Mouse (Mus musculus): Measurements from ENCODE around the gene Slc44a5. TPM values are rescaled to one million over a fixed set of nuclear protein-coding genes. Genes with fewer than 3 reads are reported as not detected.
"Not testable (repeated sequence)": the region's sequence is repeated elsewhere in the genome, so short reads cannot be mapped to it uniquely, and the experiment has no call there.

Slc44a5 gene
- polyA plus RNA-seq, 1 experiment from 2014 or later = 0.53 TPM

- H3K36me3 ChIP-seq (ENCODE audit: control insufficient read depth, insufficient read depth, low read length) = no peaks in the 10 kb centered on the region
- 87% methylated on average over 4 of the region's 4 CpGs for WGBS
- H3K9me3 ChIP-seq (ENCODE audit: control insufficient read depth, low read length) = no peaks in the 10 kb centered on the region
- no peak overlapping the region for H3K27ac ChIP-seq (replicated peaks)
- DNase-seq (ENCODE audit: low spot score) (no peak), ATAC-seq (ENCODE audit: low FRiP score, low TSS enrichment) (no peak)
- no peak overlapping the region for H3K4me3 ChIP-seq (ENCODE audit: low read depth, low read length)
- H3K4me2 ChIP-seq (replicated peaks; ENCODE audit: low read depth) = no peak overlapping the region
- no peaks in the 10 kb centered on the region for H3K27me3 ChIP-seq (ENCODE audit: control insufficient read depth, insufficient read depth, low read length)
- H3K4me1 ChIP-seq (replicated peaks; ENCODE audit: control insufficient read depth, insufficient read depth) = no peaks in the 10 kb centered on the region
- TF ChIP-seq EP300 (optimal IDR thresholded peaks at IDR 0.05) = no peak
- TF ChIP-seq CTCF (IDR thresholded peaks at IDR 0.05; ENCODE audit: low read depth) = no peak
- no peak overlapping the region for H3K9ac ChIP-seq (ENCODE audit: low read length)
Measured at GRCm38 (mm10) chr3:154046876-154047275, 73.6 kb downstream of the Slc44a5 start.

GRCm38 (mm10) chr3:154053331-154053730, 80.1 kb downstream of the Slc44a5 start:
- no peak for TF ChIP-seq CTCF (IDR thresholded peaks at IDR 0.05; ENCODE audit: low read depth)
- no peak for TF ChIP-seq EP300 (optimal IDR thresholded peaks at IDR 0.05)
- no peak overlapping the region for H3K27ac ChIP-seq (replicated peaks)
- H3K4me2 ChIP-seq (replicated peaks; ENCODE audit: low read depth) = no peak overlapping the region
- no peaks in the 10 kb centered on the region for H3K27me3 ChIP-seq (ENCODE audit: control insufficient read depth, insufficient read depth, low read length)
- 72% methylated on average over 7 of the region's 7 CpGs for WGBS
- no peak overlapping the region for H3K4me3 ChIP-seq (ENCODE audit: low read depth, low read length)
- H3K9ac ChIP-seq (ENCODE audit: low read length) = no peak overlapping the region
- DNase-seq (ENCODE audit: low spot score) = no peak
- H3K4me1 ChIP-seq (replicated peaks; ENCODE audit: control insufficient read depth, insufficient read depth) = no peaks in the 10 kb centered on the region
- H3K9me3 ChIP-seq (ENCODE audit: control insufficient read depth, low read length) = no peaks in the 10 kb centered on the region
- H3K36me3 ChIP-seq (ENCODE audit: control insufficient read depth, insufficient read depth, low read length) = no peaks in the 10 kb centered on the region
- no peak for ATAC-seq (ENCODE audit: low FRiP score, low TSS enrichment)

GRCm38 (mm10) chr3:154057464-154057863, 84.2 kb downstream of the Slc44a5 start:
- Histone ChIP-seq H3K4me2 (replicated peaks; ENCODE audit: low read depth) (no peak overlapping the region), H3K9ac (ENCODE audit: low read length) (no peak overlapping the region), H3K9me3 (ENCODE audit: control insufficient read depth, low read length) (no peaks in the 10 kb centered on the region), H3K27ac (replicated peaks) (no peak overlapping the region), H3K36me3 (ENCODE audit: control insufficient read depth, insufficient read depth, low read length) (no peaks in the 10 kb centered on the region), H3K4me1 (replicated peaks; ENCODE audit: control insufficient read depth, insufficient read depth) (no peaks in the 10 kb centered on the region), H3K27me3 (ENCODE audit: control insufficient read depth, insufficient read depth, low read length) (no peaks in the 10 kb centered on the region), H3K4me3 (ENCODE audit: low read depth, low read length) (no peak overlapping the region)
- ATAC-seq (ENCODE audit: low FRiP score, low TSS enrichment) (no peak), DNase-seq (ENCODE audit: low spot score) (no peak)
- TF ChIP-seq EP300 (optimal IDR thresholded peaks at IDR 0.05) (no peak), CTCF (IDR thresholded peaks at IDR 0.05; ENCODE audit: low read depth) (no peak)
- 74% methylated on average over 2 of the region's 2 CpGs for WGBS

GRCm38 (mm10) chr3:154058200-154058599, 85.0 kb downstream of the Slc44a5 start:
- Histone ChIP-seq H3K27me3 (ENCODE audit: control insufficient read depth, insufficient read depth, low read length) (no peaks in the 10 kb centered on the region), H3K36me3 (ENCODE audit: control insufficient read depth, insufficient read depth, low read length) (no peaks in the 10 kb centered on the region), H3K27ac (replicated peaks) (no peak overlapping the region), H3K4me3 (ENCODE audit: low read depth, low read length) (no peak overlapping the region), H3K4me1 (replicated peaks; ENCODE audit: control insufficient read depth, insufficient read depth) (no peaks in the 10 kb centered on the region), H3K9ac (ENCODE audit: low read length) (no peak overlapping the region), H3K9me3 (ENCODE audit: control insufficient read depth, low read length) (no peaks in the 10 kb centered on the region), H3K4me2 (replicated peaks; ENCODE audit: low read depth) (no peak overlapping the region)
- WGBS = 73% methylated on average over 5 of the region's 5 CpGs
- no peak for ATAC-seq (ENCODE audit: low FRiP score, low TSS enrichment)
- DNase-seq (ENCODE audit: low spot score) = no peak
- no peak for TF ChIP-seq EP300 (optimal IDR thresholded peaks at IDR 0.05)
- no peak for TF ChIP-seq CTCF (IDR thresholded peaks at IDR 0.05; ENCODE audit: low read depth)

GRCm38 (mm10) chr3:154071989-154072388, 98.8 kb downstream of the Slc44a5 start:
- DNase-seq (ENCODE audit: low spot score); H3K36me3 ChIP-seq (ENCODE audit: control insufficient read depth, insufficient read depth, low read length); H3K4me2 ChIP-seq (replicated peaks; ENCODE audit: low read depth); ATAC-seq (ENCODE audit: low FRiP score, low TSS enrichment); H3K27ac ChIP-seq (replicated peaks); H3K9me3 ChIP-seq (ENCODE audit: control insufficient read depth, low read length); H3K4me1 ChIP-seq (replicated peaks; ENCODE audit: control insufficient read depth, insufficient read depth); H3K4me3 ChIP-seq (ENCODE audit: low read depth, low read length); H3K27me3 ChIP-seq (ENCODE audit: control insufficient read depth, insufficient read depth, low read length); H3K9ac ChIP-seq (ENCODE audit: low read length): not testable (repeated sequence)

- no peak overlapping the region for H3K9ac ChIP-seq (ENCODE audit: low read length)
- no peak for ATAC-seq (ENCODE audit: low FRiP score, low TSS enrichment)
- no peaks in the 10 kb centered on the region for H3K36me3 ChIP-seq (ENCODE audit: control insufficient read depth, insufficient read depth, low read length)
Measured at GRCm38 (mm10) chr3:154075749-154076148, 102.5 kb downstream of the Slc44a5 start.

More at GRCm38 (mm10) chr3:154075749-154076148, 102.5 kb downstream of the Slc44a5 start:
- no peak for DNase-seq (ENCODE audit: low spot score)
- no peak for TF ChIP-seq CTCF (IDR thresholded peaks at IDR 0.05; ENCODE audit: low read depth)
- no peak overlapping the region for H3K27ac ChIP-seq (replicated peaks)
- H3K9me3 ChIP-seq (ENCODE audit: control insufficient read depth, low read length) = no peaks in the 10 kb centered on the region
- H3K4me1 ChIP-seq (replicated peaks; ENCODE audit: control insufficient read depth, insufficient read depth) = no peaks in the 10 kb centered on the region
- WGBS = 77% methylated on average over 10 of the region's 10 CpGs
- no peaks in the 10 kb centered on the region for H3K27me3 ChIP-seq (ENCODE audit: control insufficient read depth, insufficient read depth, low read length)
- no peak overlapping the region for H3K4me3 ChIP-seq (ENCODE audit: low read depth, low read length)
- H3K4me2 ChIP-seq (replicated peaks; ENCODE audit: low read depth) = no peak overlapping the region
